Mouse (Mus musculus) intestine, postnatal 0 days (tissue): ENCODE results near the gene Nr2e3. TPM values are rescaled to one million over a fixed set of nuclear protein-coding genes. Genes with fewer than 3 reads are reported as not detected.
A peak's percentile ranks its signal among the peaks of the same experiment; 100 is the strongest.
"Not testable (repeated sequence)": the region's sequence is repeated elsewhere in the genome, so short reads cannot be mapped to it uniquely, and the experiment has no call there.

Source experiments
- ATAC-seq: fragments of 200-750 bp; cut with Nextera tagmentation; 2 replicates; pipeline ENCODE4 v1.8.0; 2017; ENCODE audit warnings: mild to moderate bottlenecking, moderate TSS enrichment, moderate library complexity
- H3K27ac ChIP-seq: fragments of 300-500 bp; sonication (generic); 2 replicates; pipeline ENCODE4 v1.5.1; 2014; ENCODE audit warnings: mild to moderate bottlenecking, low read depth, low read length, moderate library complexity
- H3K27me3 ChIP-seq: fragments of 300-500 bp; sonication (generic); replicated peaks from 2 replicates; pipeline ENCODE4 v1.6.1; 2014; ENCODE audit warnings: low read length, mixed read lengths; ENCODE audit not compliant: control insufficient read depth, insufficient read depth
- H3K36me3 ChIP-seq: fragments of 300-500 bp; sonication (generic); 2 replicates; pipeline ENCODE4 v1.6.1; 2014; ENCODE audit warnings: mild to moderate bottlenecking, moderate library complexity; ENCODE audit not compliant: control insufficient read depth, insufficient read depth
- H3K4me1 ChIP-seq: fragments of 300-500 bp; sonication (generic); replicated peaks from 2 replicates; pipeline ENCODE4 v1.6.1; 2014; ENCODE audit warnings: antibody characterized with exemption, low read length, mixed read lengths; ENCODE audit not compliant: control insufficient read depth, insufficient read depth
- H3K4me2 ChIP-seq: fragments of 300-500 bp; sonication (generic); replicated peaks from 2 replicates; pipeline ENCODE4 v1.6.1; 2014; ENCODE audit warnings: low read depth, mild to moderate bottlenecking, moderate library complexity
- H3K4me3 ChIP-seq: fragments of 300-500 bp; sonication (generic); 2 replicates; pipeline ENCODE4 v1.5.1; 2014; ENCODE audit warnings: low read depth, low read length
- H3K9ac ChIP-seq: fragments of 300-500 bp; sonication (generic); 2 replicates; pipeline ENCODE4 v1.6.1; 2014; ENCODE audit warnings: mild to moderate bottlenecking, low read depth, low read length
- H3K9me3 ChIP-seq: fragments of 300-500 bp; sonication (generic); 2 replicates; pipeline ENCODE4 v1.6.1; 2016; ENCODE audit warnings: mixed run types; ENCODE audit not compliant: control insufficient read depth
- CTCF ChIP-seq: sonication (generic); IDR thresholded peaks from 2 replicates; pipeline ENCODE4 v1.5.1; 2016; ENCODE audit warnings: low read depth, mild to moderate bottlenecking, control low read depth, antibody characterized with exemption, moderate library complexity
- WGBS: fragments of 180-500 bp; shearing (Covaris S2); extraction: QIAGEN DNeasy Blood & Tissue Kit; methylation state at CpG from one replicate; pipeline ENCODE4 v1.1.7; 2014; 5-methylcytosine and 5-hydroxymethylcytosine counted together
- polyA plus RNA-seq: library from polyadenylated mRNA; unstranded; fragments of >200 nt; fragmentation: Nextera tagmentation; extraction: Ambion mirVana; gene quantifications from 2 replicates; pipeline ENCODE4 v1.2.1, GENCODE M21; 2015

The Nr2e3 gene
- polyA plus RNA-seq, 1 experiment from 2014 or later = 48.5 TPM

DNA sequence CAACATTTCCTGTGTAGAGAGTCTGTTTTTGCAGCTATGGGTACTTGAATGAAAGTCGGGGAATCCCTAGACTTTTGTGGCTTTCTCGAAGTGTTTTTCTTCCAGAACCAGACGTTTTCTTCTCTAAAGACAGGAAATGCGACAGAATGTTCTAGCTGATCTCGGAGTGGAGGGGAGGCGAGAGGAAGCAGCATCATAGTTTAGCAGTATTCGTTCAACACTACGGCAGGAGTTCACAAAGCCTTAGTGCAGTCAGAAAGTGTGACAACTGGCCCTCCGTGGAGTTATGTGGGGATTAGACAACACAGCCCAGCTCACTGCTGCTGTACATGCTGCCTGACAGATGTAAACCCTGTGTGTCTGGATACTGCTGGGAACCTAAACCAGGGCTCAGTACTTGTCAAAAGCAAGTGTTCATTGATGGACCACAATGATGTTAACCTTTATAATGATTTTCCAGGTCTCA lies 18.5 kb downstream of the Nr2e3 start:
- H3K9ac ChIP-seq = no peak overlapping the region
- no peaks in the 10 kb centered on the region for H3K36me3 ChIP-seq
- no peak for ATAC-seq
- no peak overlapping the region for H3K4me3 ChIP-seq
- H3K4me2 ChIP-seq = peak overlapping the region; percentile 66; the same call in 1 of the 2 replicates
- 0 out of 2 replicates have a peak, but pooled peaks cover 8% of the 10 kb centered on the region for H3K4me1 ChIP-seq
- WGBS = 42% methylated on average over 9 of the region's 9 CpGs
- TF ChIP-seq CTCF = no peak
- H3K27me3 ChIP-seq = no peaks in the 10 kb centered on the region
- no peak overlapping the region for H3K27ac ChIP-seq
- no peaks in the 10 kb centered on the region for H3K9me3 ChIP-seq

DNA sequence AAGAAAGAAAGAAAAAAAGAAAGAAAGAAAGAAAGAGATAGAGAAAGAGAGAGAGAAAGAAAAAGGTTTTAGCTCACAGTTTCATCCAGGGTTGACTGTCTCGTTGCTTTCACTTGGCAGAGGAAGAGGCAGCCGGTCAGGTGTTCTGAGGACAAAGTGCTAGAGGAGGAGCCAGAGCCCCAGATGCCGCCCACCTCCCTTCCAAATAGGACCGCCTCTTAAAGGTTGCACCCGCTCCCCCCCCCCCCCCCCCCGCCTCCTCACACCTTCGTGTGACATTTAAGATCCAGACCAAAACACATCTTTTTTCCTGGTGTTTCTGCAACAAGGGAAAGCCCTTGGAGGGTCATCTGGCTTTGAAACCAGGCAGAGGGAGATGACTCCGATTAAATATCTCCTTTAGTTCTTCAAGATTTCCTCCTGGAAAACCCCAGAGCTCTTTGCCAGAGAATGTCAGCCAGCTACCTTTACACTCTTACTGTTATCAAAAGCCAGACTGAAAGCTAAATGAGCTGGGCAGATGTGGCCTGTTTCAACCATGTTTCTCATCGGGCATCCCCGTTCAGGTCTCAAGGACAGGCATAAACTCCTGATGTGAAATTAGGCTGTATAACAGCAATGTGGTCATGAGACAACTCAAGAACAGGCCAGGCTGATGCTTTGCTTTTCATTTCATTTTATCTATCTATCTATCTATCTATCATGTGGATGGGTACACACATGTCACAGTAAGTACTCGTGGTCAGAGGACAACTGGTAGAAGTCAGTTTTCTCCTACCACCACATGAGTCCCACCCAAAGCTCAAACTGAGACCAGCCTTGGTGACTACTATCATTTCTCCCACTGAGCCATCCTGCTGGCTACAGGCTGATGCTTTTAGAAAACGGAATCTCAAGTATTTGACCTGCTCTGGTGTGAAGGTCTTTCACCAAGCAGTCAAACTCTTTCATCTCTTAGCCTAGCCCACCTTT lies 19.3 kb downstream of the Nr2e3 start:
- H3K27me3 ChIP-seq = no peaks in the 10 kb centered on the region
- ATAC-seq = peak; percentile 49; the same call in 1 of the 2 replicates
- H3K27ac ChIP-seq = peak overlapping the region; percentile 28; the same call in 1 of the 2 replicates
- H3K4me3 ChIP-seq = peak overlapping the region; percentile 41
- peak overlapping the region; percentile 66 for H3K4me2 ChIP-seq
- TF ChIP-seq CTCF = no peak
- H3K9ac ChIP-seq = no peak overlapping the region
- 43% methylated on average over 12 of the region's 12 CpGs for WGBS
- H3K9me3 ChIP-seq = no peaks in the 10 kb centered on the region
- H3K4me1 ChIP-seq = 0 out of 2 replicates have a peak, but pooled peaks cover 8% of the 10 kb centered on the region
- no peaks in the 10 kb centered on the region for H3K36me3 ChIP-seq

DNA sequence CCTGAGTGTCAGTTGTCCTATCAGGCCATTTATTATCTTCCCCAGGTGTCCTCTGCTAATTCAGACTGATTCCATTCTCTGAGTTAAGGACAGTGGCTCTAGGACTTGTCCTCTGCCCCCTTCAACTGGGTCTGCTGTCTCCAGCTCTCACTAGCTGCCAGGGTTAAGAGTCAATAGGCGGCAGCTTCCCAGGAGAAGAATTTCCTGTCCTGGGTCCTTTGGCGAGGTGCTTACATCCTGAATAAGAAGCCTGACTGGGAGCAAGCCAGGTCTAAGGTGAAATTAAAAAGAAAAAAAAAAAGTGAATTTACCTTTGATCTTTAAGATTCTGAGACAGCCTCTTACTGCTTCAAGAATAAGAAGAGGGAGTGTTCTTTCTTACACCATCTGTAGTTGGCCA lies 20.8 kb downstream of the Nr2e3 start:
- ATAC-seq = no peak
- H3K9me3 ChIP-seq = no peaks in the 10 kb centered on the region
- peak overlapping the region; percentile 40 for H3K9ac ChIP-seq
- H3K4me1 ChIP-seq = 0 out of 2 replicates have a peak, but pooled peaks cover 5% of the 10 kb centered on the region
- peak overlapping the region; percentile 66 for H3K4me2 ChIP-seq
- 0 out of 2 replicates have a peak, but pooled peaks cover 3% of the 10 kb centered on the region for H3K36me3 ChIP-seq
- WGBS = 39% methylated on average over 2 of the region's 2 CpGs
- H3K27me3 ChIP-seq = no peaks in the 10 kb centered on the region
- peak overlapping the region; percentile 41 for H3K4me3 ChIP-seq
- no peak for TF ChIP-seq CTCF
- no peak overlapping the region for H3K27ac ChIP-seq

DNA sequence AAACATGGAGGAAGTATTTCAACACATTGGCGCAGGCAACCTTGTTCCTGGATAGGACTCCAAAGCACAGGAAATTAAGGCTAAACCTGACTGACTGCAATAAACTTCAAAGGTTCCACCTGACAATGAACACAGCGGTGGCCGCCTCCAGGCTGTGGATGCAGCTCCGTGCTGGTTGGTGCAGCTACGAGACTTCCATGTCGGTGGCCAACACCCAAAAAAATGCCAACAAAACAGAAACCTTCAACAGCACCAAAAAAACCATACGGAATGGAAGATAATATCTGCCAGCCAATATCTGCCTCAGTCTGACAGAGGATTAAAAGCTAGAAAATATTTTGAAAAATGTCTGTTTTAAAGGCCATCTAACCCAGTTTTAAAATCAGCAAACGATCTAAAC lies 21.9 kb downstream of the Nr2e3 start:
- H3K36me3 ChIP-seq = 0 out of 2 replicates have a peak, but pooled peaks cover 3% of the 10 kb centered on the region
- no peaks in the 10 kb centered on the region for H3K27me3 ChIP-seq
- TF ChIP-seq CTCF = no peak
- 43% methylated on average over 8 of the region's 8 CpGs for WGBS
- peak overlapping the region; percentile 41; the same call in 1 of the 2 replicates for H3K4me3 ChIP-seq
- ATAC-seq = no peak
- H3K4me2 ChIP-seq = peak overlapping the region; percentile 66
- no peaks in the 10 kb centered on the region for H3K9me3 ChIP-seq
- 0 out of 2 replicates have a peak, but pooled peaks cover 1% of the 10 kb centered on the region for H3K4me1 ChIP-seq
- H3K9ac ChIP-seq = no peak overlapping the region
- no peak overlapping the region for H3K27ac ChIP-seq

DNA sequence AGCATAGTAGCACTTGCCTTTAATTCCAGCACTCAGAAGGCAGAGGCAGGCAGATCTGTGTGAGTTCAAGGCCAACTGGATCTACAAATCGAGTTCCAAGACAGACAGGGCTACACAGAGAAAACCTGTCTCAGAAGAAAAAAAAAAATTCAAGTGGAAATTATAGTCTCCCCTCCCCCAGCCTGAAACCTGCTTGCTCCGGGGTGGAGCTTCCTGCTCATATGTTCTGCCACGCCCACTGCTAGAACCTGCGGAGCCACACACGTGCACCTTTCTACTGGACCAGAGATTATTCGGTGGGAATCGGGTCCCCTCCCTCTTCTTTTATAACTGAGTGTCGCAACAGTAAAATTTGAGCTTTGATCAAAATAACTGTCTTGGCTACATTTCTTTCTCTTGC lies 24.6 kb downstream of the Nr2e3 start:
- H3K9me3 ChIP-seq, ATAC-seq, H3K27me3 ChIP-seq, H3K4me3 ChIP-seq, H3K4me1 ChIP-seq, H3K27ac ChIP-seq, H3K9ac ChIP-seq, H3K36me3 ChIP-seq: not testable (repeated sequence)
- H3K4me2 ChIP-seq = peak overlapping the region; percentile 17; the same call in 1 of the 2 replicates
- 55% methylated on average over 8 of the region's 8 CpGs for WGBS

DNA sequence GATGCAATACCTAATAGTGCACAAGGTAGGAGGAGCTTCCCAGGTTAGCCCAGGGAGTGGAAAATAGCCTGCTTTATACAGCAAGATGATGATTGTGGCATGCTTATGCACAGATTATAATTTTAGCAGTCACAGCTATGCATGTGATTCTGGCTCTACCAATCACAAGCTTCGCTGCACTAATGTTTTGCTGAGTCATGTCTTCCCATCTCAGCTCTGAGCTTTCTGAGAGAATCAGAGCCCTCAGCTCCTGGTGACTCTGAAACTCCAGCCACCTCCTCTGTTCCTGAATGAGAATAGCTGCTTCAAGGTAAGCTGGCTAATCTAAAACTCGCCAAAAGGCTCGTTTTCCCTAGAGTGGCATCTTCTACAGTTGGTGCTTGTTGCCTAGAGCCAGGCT lies 30.2 kb downstream of the Nr2e3 start:
- H3K36me3 ChIP-seq = no peaks in the 10 kb centered on the region
- no peak overlapping the region for H3K4me2 ChIP-seq
- no peaks in the 10 kb centered on the region for H3K27me3 ChIP-seq
- no peak overlapping the region for H3K27ac ChIP-seq
- no peak overlapping the region for H3K9ac ChIP-seq
- ATAC-seq = no peak
- TF ChIP-seq CTCF = no peak
- no peak overlapping the region for H3K4me3 ChIP-seq
- WGBS = 71% methylated on average over 3 of the region's 3 CpGs
- no peaks in the 10 kb centered on the region for H3K4me1 ChIP-seq
- H3K9me3 ChIP-seq = no peaks in the 10 kb centered on the region
